Mouse (Mus musculus): ENCODE data around the gene Rd3l.

Gene Rd3l

GRCm38 (mm10) chr12:111980887-111981367, at the start of gene Rd3l:
Gene Rd3l (minus strand): TSS chr12:111981317.
- no peak for DNase-seq (ENCODE audit: low spot score in 2 of 2)

GRCm38 (mm10) chr12:112027408-112027807, 46.3 kb upstream of the Rd3l start:
- no peak for DNase-seq (ENCODE audit: low spot score in 2 of 2)

- DNase-seq (ENCODE audit: low spot score in 2 of 2), result no peak
Observed at GRCm38 (mm10) chr12:112025907-112026645, 45.0 kb upstream of the Rd3l start.

- no peak for DNase-seq (ENCODE audit: low spot score in 2 of 2)
Observed at GRCm38 (mm10) chr12:112025457-112025856, 44.3 kb upstream of the Rd3l start.

GRCm38 (mm10) chr12:112024581-112025310, 43.6 kb upstream of the Rd3l start:
- DNase-seq (ENCODE audit: low spot score in 2 of 2), result no peak

GRCm38 (mm10) chr12:112023306-112023705, 42.2 kb upstream of the Rd3l start:
- no peak for DNase-seq (ENCODE audit: low spot score in 2 of 2)

- no peak for DNase-seq (ENCODE audit: low spot score in 2 of 2)
Observed at GRCm38 (mm10) chr12:112016346-112016745, 35.2 kb upstream of the Rd3l start.

- no peak for DNase-seq (ENCODE audit: low spot score in 2 of 2)
Observed at GRCm38 (mm10) chr12:112013271-112013801, 32.2 kb upstream of the Rd3l start.

- no peak for DNase-seq (ENCODE audit: low spot score in 2 of 2)
Observed at GRCm38 (mm10) chr12:112012511-112013270, 31.6 kb upstream of the Rd3l start.

- peak; percentile 68 to 72 for DNase-seq (ENCODE audit: low spot score in 2 of 2)
Observed at GRCm38 (mm10) chr12:112001223-112001622, 20.1 kb upstream of the Rd3l start.

GRCm38 (mm10) chr12:111999735-112000134, 18.6 kb upstream of the Rd3l start:
- no peak for DNase-seq (ENCODE audit: low spot score in 2 of 2)

- DNase-seq (ENCODE audit: low spot score in 2 of 2), result no peak
Observed at GRCm38 (mm10) chr12:111995161-111995560, 14.0 kb upstream of the Rd3l start.

GRCm38 (mm10) chr12:111992626-111993025, 11.5 kb upstream of the Rd3l start:
- no peak for DNase-seq (ENCODE audit: low spot score in 2 of 2)

GRCm38 (mm10) chr12:111986756-111987155, 5.6 kb upstream of the Rd3l start:
- no peak for DNase-seq (ENCODE audit: low spot score in 2 of 2)

- DNase-seq (ENCODE audit: low spot score in 2 of 2), result no peak
Observed at GRCm38 (mm10) chr12:111983165-111983564, 2.0 kb upstream of the Rd3l start.

GRCm38 (mm10) chr12:111981831-111982230, 714 bp upstream of the Rd3l start:
- no peak for DNase-seq (ENCODE audit: low spot score in 2 of 2)

- DNase-seq (ENCODE audit: low spot score in 2 of 2), result no peak
Observed at GRCm38 (mm10) chr12:111978274-111978673, 2.8 kb downstream of the Rd3l start.

GRCm38 (mm10) chr12:111977138-111977537, 4.0 kb downstream of the Rd3l start:
- no peak for DNase-seq (ENCODE audit: low spot score in 2 of 2)

GRCm38 (mm10) chr12:111974578-111974977, 6.5 kb downstream of the Rd3l start:
- no peak for DNase-seq (ENCODE audit: low spot score in 2 of 2)

- DNase-seq (ENCODE audit: low spot score in 2 of 2), result no peak
Observed at GRCm38 (mm10) chr12:111972504-111972903, 8.6 kb downstream of the Rd3l start.

GRCm38 (mm10) chr12:111971231-111971686, 9.9 kb downstream of the Rd3l start, which contains the start of gene Tdrd9:
Gene Tdrd9 (plus strand): TSS chr12:111971559.
- DNase-seq (ENCODE audit: low spot score in 2 of 2), result no peak

- DNase-seq (ENCODE audit: low spot score in 2 of 2), result no peak
Observed at GRCm38 (mm10) chr12:111970085-111970484, 11.0 kb downstream of the Rd3l start.

All from frontal cortex, postnatal 25 days (tissue).